Mouse (Mus musculus): Measurements from ENCODE around the gene Banp. TPM values are rescaled to one million over a fixed set of nuclear protein-coding genes. Genes with fewer than 3 reads are reported as not detected.

The Banp gene
- polyA plus RNA-seq, 1 experiment from 2014 or later, result 49.9 TPM

- Histone ChIP-seq H3K4me3 (ENCODE audit: low read length) (no peak overlapping the region), H3K9me3 (ENCODE audit: control insufficient read depth, low read length) (no peaks in the 10 kb centered on the region), H3K9ac (ENCODE audit: low read depth, low read length) (no peak overlapping the region), H3K27ac (ENCODE audit: low read depth, low read length) (peak overlapping the region; percentile 3; the same call in 1 of the 2 replicates), H3K4me1 (ENCODE audit: control insufficient read depth, insufficient read depth, low read depth, low read length) (peaks cover 4% of the 10 kb centered on the region), H3K36me3 (ENCODE audit: control insufficient read depth, insufficient read depth, low read length) (peaks cover 24% of the 10 kb centered on the region), H3K27me3 (replicated peaks; ENCODE audit: control insufficient read depth, insufficient read depth, low read length) (no peaks in the 10 kb centered on the region), H3K4me2 (ENCODE audit: low read length) (no peak overlapping the region)
- no peak for ATAC-seq
- WGBS, result 87% methylated on average over 11 of the region's 11 CpGs
Observed at GRCm38 (mm10) chr8:121980792-121981519, 31.4 kb downstream of the Banp start.

- peaks cover 21% of the 10 kb centered on the region for H3K36me3 ChIP-seq (ENCODE audit: control insufficient read depth, insufficient read depth, low read length)
- peak; percentile 31; the same call in 1 of the 2 replicates for ATAC-seq
Observed at GRCm38 (mm10) chr8:121981520-121981895, 32.0 kb downstream of the Banp start.

GRCm38 (mm10) chr8:121985673-121986072 lies 36.1 kb downstream of the Banp start:
- H3K27ac ChIP-seq (ENCODE audit: low read depth, low read length), result no peak overlapping the region
- 100% methylated on average over 3 of the region's 3 CpGs for WGBS
- no peak overlapping the region for H3K9ac ChIP-seq (ENCODE audit: low read depth, low read length)
- no peaks in the 10 kb centered on the region for H3K27me3 ChIP-seq (replicated peaks; ENCODE audit: control insufficient read depth, insufficient read depth, low read length)
- ATAC-seq, result no peak
- no peak overlapping the region for H3K4me2 ChIP-seq (ENCODE audit: low read length)
- H3K9me3 ChIP-seq (ENCODE audit: control insufficient read depth, low read length), result no peaks in the 10 kb centered on the region
- H3K4me3 ChIP-seq (ENCODE audit: low read length), result no peak overlapping the region
- peaks cover 6% of the 10 kb centered on the region for H3K4me1 ChIP-seq (ENCODE audit: control insufficient read depth, insufficient read depth, low read depth, low read length)
- peaks cover 14% of the 10 kb centered on the region for H3K36me3 ChIP-seq (ENCODE audit: control insufficient read depth, insufficient read depth, low read length)

More at GRCm38 (mm10) chr8:121981520-121981895, 32.0 kb downstream of the Banp start:
- Histone ChIP-seq H3K9me3 (ENCODE audit: control insufficient read depth, low read length) (no peaks in the 10 kb centered on the region), H3K27ac (ENCODE audit: low read depth, low read length) (peak overlapping the region; percentile 3; the same call in 1 of the 2 replicates), H3K9ac (ENCODE audit: low read depth, low read length) (no peak overlapping the region), H3K4me1 (ENCODE audit: control insufficient read depth, insufficient read depth, low read depth, low read length) (peaks cover 4% of the 10 kb centered on the region), H3K27me3 (replicated peaks; ENCODE audit: control insufficient read depth, insufficient read depth, low read length) (no peaks in the 10 kb centered on the region), H3K4me3 (ENCODE audit: low read length) (no peak overlapping the region), H3K4me2 (ENCODE audit: low read length) (no peak overlapping the region)
- WGBS, result 55% methylated on average over 7 of the region's 7 CpGs

- ATAC-seq, result no peak
- WGBS, result 98% methylated on average over 5 of the region's 5 CpGs
- H3K27ac ChIP-seq (ENCODE audit: low read depth, low read length), result no peak overlapping the region
- H3K4me1 ChIP-seq (ENCODE audit: control insufficient read depth, insufficient read depth, low read depth, low read length), result peaks cover 2% of the 10 kb centered on the region; the same call in 1 of the 2 replicates
- no peak overlapping the region for H3K4me3 ChIP-seq (ENCODE audit: low read length)
- no peaks in the 10 kb centered on the region for H3K27me3 ChIP-seq (replicated peaks; ENCODE audit: control insufficient read depth, insufficient read depth, low read length)
- no peak overlapping the region for H3K4me2 ChIP-seq (ENCODE audit: low read length)
- H3K9me3 ChIP-seq (ENCODE audit: control insufficient read depth, low read length), result no peaks in the 10 kb centered on the region
- H3K9ac ChIP-seq (ENCODE audit: low read depth, low read length), result no peak overlapping the region
- H3K36me3 ChIP-seq (ENCODE audit: control insufficient read depth, insufficient read depth, low read length), result peaks cover 19% of the 10 kb centered on the region
Observed at GRCm38 (mm10) chr8:121987892-121988291, 38.3 kb downstream of the Banp start.

- H3K27me3 ChIP-seq (replicated peaks; ENCODE audit: control insufficient read depth, insufficient read depth, low read length), result no peaks in the 10 kb centered on the region
- peaks cover 2% of the 10 kb centered on the region; the same call in 1 of the 2 replicates for H3K4me1 ChIP-seq (ENCODE audit: control insufficient read depth, insufficient read depth, low read depth, low read length)
- 78% methylated on average over 9 of the region's 9 CpGs for WGBS
- H3K4me3 ChIP-seq (ENCODE audit: low read length), result no peak overlapping the region
- H3K36me3 ChIP-seq (ENCODE audit: control insufficient read depth, insufficient read depth, low read length), result peaks cover 21% of the 10 kb centered on the region
- H3K27ac ChIP-seq (ENCODE audit: low read depth, low read length), result no peak overlapping the region
- H3K4me2 ChIP-seq (ENCODE audit: low read length), result no peak overlapping the region
- H3K9ac ChIP-seq (ENCODE audit: low read depth, low read length), result no peak overlapping the region
- no peak for ATAC-seq
- H3K9me3 ChIP-seq (ENCODE audit: control insufficient read depth, low read length), result no peaks in the 10 kb centered on the region
Observed at GRCm38 (mm10) chr8:121990506-121991255, 41.1 kb downstream of the Banp start.

- Histone ChIP-seq H3K27me3 (replicated peaks; ENCODE audit: control insufficient read depth, insufficient read depth, low read length) (no peaks in the 10 kb centered on the region), H3K27ac (ENCODE audit: low read depth, low read length) (no peak overlapping the region), H3K4me2 (ENCODE audit: low read length) (no peak overlapping the region), H3K9ac (ENCODE audit: low read depth, low read length) (no peak overlapping the region), H3K4me1 (ENCODE audit: control insufficient read depth, insufficient read depth, low read depth, low read length) (peaks cover 2% of the 10 kb centered on the region; the same call in 1 of the 2 replicates), H3K4me3 (ENCODE audit: low read length) (no peak overlapping the region), H3K36me3 (ENCODE audit: control insufficient read depth, insufficient read depth, low read length) (peaks cover 19% of the 10 kb centered on the region), H3K9me3 (ENCODE audit: control insufficient read depth, low read length) (no peaks in the 10 kb centered on the region)
- WGBS, result 89% methylated on average over 7 of the region's 7 CpGs
- no peak for ATAC-seq
Observed at GRCm38 (mm10) chr8:121991611-121992010, 42.1 kb downstream of the Banp start.

GRCm38 (mm10) chr8:121992911-121993310 lies 43.4 kb downstream of the Banp start:
- Histone ChIP-seq H3K4me1 (ENCODE audit: control insufficient read depth, insufficient read depth, low read depth, low read length) (peaks cover 2% of the 10 kb centered on the region; the same call in 1 of the 2 replicates), H3K4me2 (ENCODE audit: low read length) (no peak overlapping the region), H3K9ac (ENCODE audit: low read depth, low read length) (no peak overlapping the region), H3K27ac (ENCODE audit: low read depth, low read length) (no peak overlapping the region), H3K36me3 (ENCODE audit: control insufficient read depth, insufficient read depth, low read length) (peaks cover 26% of the 10 kb centered on the region), H3K9me3 (ENCODE audit: control insufficient read depth, low read length) (no peaks in the 10 kb centered on the region), H3K4me3 (ENCODE audit: low read length) (no peak overlapping the region), H3K27me3 (replicated peaks; ENCODE audit: control insufficient read depth, insufficient read depth, low read length) (no peaks in the 10 kb centered on the region)
- ATAC-seq, result no peak
- 84% methylated on average over 4 of the region's 4 CpGs for WGBS

- Histone ChIP-seq H3K9ac (ENCODE audit: low read depth, low read length) (no peak overlapping the region), H3K4me2 (ENCODE audit: low read length) (no peak overlapping the region), H3K4me3 (ENCODE audit: low read length) (no peak overlapping the region), H3K27me3 (replicated peaks; ENCODE audit: control insufficient read depth, insufficient read depth, low read length) (no peaks in the 10 kb centered on the region), H3K36me3 (ENCODE audit: control insufficient read depth, insufficient read depth, low read length) (peaks cover 31% of the 10 kb centered on the region), H3K27ac (ENCODE audit: low read depth, low read length) (no peak overlapping the region), H3K9me3 (ENCODE audit: control insufficient read depth, low read length) (no peaks in the 10 kb centered on the region), H3K4me1 (ENCODE audit: control insufficient read depth, insufficient read depth, low read depth, low read length) (peaks cover 2% of the 10 kb centered on the region; the same call in 1 of the 2 replicates)
- WGBS, result 93% methylated on average over 4 of the region's 4 CpGs
- ATAC-seq, result no peak
Observed at GRCm38 (mm10) chr8:121995112-121995511, 45.6 kb downstream of the Banp start.

GRCm38 (mm10) chr8:121995895-121996294 lies 46.3 kb downstream of the Banp start:
- no peaks in the 10 kb centered on the region for H3K4me1 ChIP-seq (ENCODE audit: control insufficient read depth, insufficient read depth, low read depth, low read length)
- no peaks in the 10 kb centered on the region for H3K27me3 ChIP-seq (replicated peaks; ENCODE audit: control insufficient read depth, insufficient read depth, low read length)
- no peak overlapping the region for H3K4me2 ChIP-seq (ENCODE audit: low read length)
- no peak for ATAC-seq
- H3K27ac ChIP-seq (ENCODE audit: low read depth, low read length), result no peak overlapping the region
- H3K9me3 ChIP-seq (ENCODE audit: control insufficient read depth, low read length), result no peaks in the 10 kb centered on the region
- WGBS, result 90% methylated on average over 3 of the region's 3 CpGs
- no peak overlapping the region for H3K4me3 ChIP-seq (ENCODE audit: low read length)
- H3K36me3 ChIP-seq (ENCODE audit: control insufficient read depth, insufficient read depth, low read length), result peaks cover 32% of the 10 kb centered on the region
- no peak overlapping the region for H3K9ac ChIP-seq (ENCODE audit: low read depth, low read length)

Data from hindbrain, embryonic 16.5 days (tissue).